Mouse (Mus musculus) intestine, embryonic 16.5 days (tissue): ENCODE measurements around the gene Kcnk1. TPM values are rescaled to one million over a fixed set of nuclear protein-coding genes. Genes with fewer than 3 reads are reported as not detected.

Source experiments
- ATAC-seq: fragments of 200-750 bp; cut with Nextera tagmentation; 2 replicates; pipeline ENCODE4 v1.8.0; 2017; ENCODE audit warnings: moderate TSS enrichment, moderate library complexity
- H3K27ac ChIP-seq: fragments of 300-500 bp; sonication (generic); 2 replicates; pipeline ENCODE4 v1.5.1; 2014; ENCODE audit warnings: mild to moderate bottlenecking, low read length
- H3K27me3 ChIP-seq: fragments of 300-500 bp; sonication (generic); replicated peaks from 2 replicates; pipeline ENCODE4 v1.6.1; 2014; ENCODE audit warnings: low read length, control low read depth, mixed read lengths; ENCODE audit not compliant: control insufficient read depth, insufficient read depth
- H3K36me3 ChIP-seq: fragments of 300-500 bp; sonication (generic); 2 replicates; pipeline ENCODE4 v1.6.1; 2014; ENCODE audit warnings: low read length, control low read depth; ENCODE audit not compliant: control insufficient read depth, insufficient read depth
- H3K4me1 ChIP-seq: fragments of 300-500 bp; sonication (generic); 2 replicates; pipeline ENCODE4 v1.6.1; 2014; ENCODE audit warnings: low read length, control low read depth, mixed read lengths; ENCODE audit not compliant: control insufficient read depth, insufficient read depth
- H3K4me2 ChIP-seq: fragments of 300-500 bp; sonication (generic); 2 replicates; pipeline ENCODE4 v1.6.1; 2014; ENCODE audit warnings: low read depth, low read length, control low read depth
- H3K4me3 ChIP-seq: fragments of 300-500 bp; sonication (generic); 2 replicates; pipeline ENCODE4 v1.5.1; 2014; ENCODE audit warnings: mild to moderate bottlenecking, low read length
- H3K9ac ChIP-seq: fragments of 300-500 bp; sonication (generic); 2 replicates; pipeline ENCODE4 v1.6.1; 2014; ENCODE audit warnings: low read depth, low read length
- H3K9me3 ChIP-seq: fragments of 300-500 bp; sonication (generic); 2 replicates; pipeline ENCODE4 v1.6.1; 2016; ENCODE audit warnings: low read length, control low read depth; ENCODE audit not compliant: control insufficient read depth
- WGBS: fragments of 180-500 bp; shearing (Covaris S2); extraction: QIAGEN DNeasy Blood & Tissue Kit; methylation state at CpG from one replicate; pipeline ENCODE4 v1.1.7; 2014; 5-methylcytosine and 5-hydroxymethylcytosine counted together
- polyA plus RNA-seq: library from polyadenylated mRNA; unstranded; fragments of >200 nt; fragmentation: Nextera tagmentation; extraction: Ambion mirVana; gene quantifications from 2 replicates; pipeline ENCODE4 v1.2.1, GENCODE M21; 2015

The Kcnk1 gene
- polyA plus RNA-seq, 1 experiment from 2014 or later, result 47.2 TPM

GRCm38 (mm10) chr8:126026584-126026983 is 31.6 kb downstream of the Kcnk1 start:
- H3K36me3 ChIP-seq, result no peaks in the 10 kb centered on the region
- WGBS, result 67% methylated on average over 9 of the region's 9 CpGs
- H3K4me2 ChIP-seq, result no peak overlapping the region
- H3K27ac ChIP-seq, result no peak overlapping the region
- H3K4me3 ChIP-seq, result no peak overlapping the region
- no peak overlapping the region for H3K9ac ChIP-seq
- peaks cover 4% of the 10 kb centered on the region; the same call in 1 of the 2 replicates for H3K4me1 ChIP-seq
- H3K9me3 ChIP-seq, result no peaks in the 10 kb centered on the region
- no peak; the same call in 1 of the 2 replicates for ATAC-seq
- no peaks in the 10 kb centered on the region for H3K27me3 ChIP-seq

GRCm38 (mm10) chr8:126027486-126027885 is 32.5 kb downstream of the Kcnk1 start:
- no peak overlapping the region for H3K27ac ChIP-seq
- 83% methylated on average over 6 of the region's 6 CpGs for WGBS

GRCm38 (mm10) chr8:126028941-126029340 is 34.0 kb downstream of the Kcnk1 start:
- no peaks in the 10 kb centered on the region for H3K9me3 ChIP-seq
- no peak overlapping the region for H3K9ac ChIP-seq
- H3K36me3 ChIP-seq, result no peaks in the 10 kb centered on the region
- no peak for ATAC-seq
- H3K4me1 ChIP-seq, result peaks cover 4% of the 10 kb centered on the region; the same call in 1 of the 2 replicates
- H3K4me3 ChIP-seq, result no peak overlapping the region
- H3K27me3 ChIP-seq, result no peaks in the 10 kb centered on the region
- H3K27ac ChIP-seq, result no peak overlapping the region
- no peak overlapping the region for H3K4me2 ChIP-seq
- WGBS, result 69% methylated on average over 6 of the region's 6 CpGs

More at GRCm38 (mm10) chr8:126027486-126027885, 32.5 kb downstream of the Kcnk1 start:
- H3K27me3 ChIP-seq, result no peaks in the 10 kb centered on the region
- no peak overlapping the region for H3K4me3 ChIP-seq
- no peak overlapping the region for H3K4me2 ChIP-seq
- ATAC-seq, result no peak
- H3K4me1 ChIP-seq, result peaks cover 4% of the 10 kb centered on the region; the same call in 1 of the 2 replicates
- H3K9me3 ChIP-seq, result no peaks in the 10 kb centered on the region
- no peaks in the 10 kb centered on the region for H3K36me3 ChIP-seq
- no peak overlapping the region for H3K9ac ChIP-seq

- ATAC-seq, result no peak
- Histone ChIP-seq H3K4me2 (no peak overlapping the region), H3K36me3 (no peaks in the 10 kb centered on the region), H3K9ac (no peak overlapping the region), H3K9me3 (no peaks in the 10 kb centered on the region), H3K4me1 (no peaks in the 10 kb centered on the region), H3K27ac (no peak overlapping the region), H3K4me3 (no peak overlapping the region), H3K27me3 (no peaks in the 10 kb centered on the region)
- WGBS, result 82% methylated on average over 6 of the region's 6 CpGs
Measured at GRCm38 (mm10) chr8:126032776-126033175, 37.8 kb downstream of the Kcnk1 start.

- no peaks in the 10 kb centered on the region for H3K4me1 ChIP-seq
- no peak for ATAC-seq
- 83% methylated on average over 4 of the region's 4 CpGs for WGBS
- no peaks in the 10 kb centered on the region for H3K9me3 ChIP-seq
- no peak overlapping the region for H3K4me2 ChIP-seq
- H3K27me3 ChIP-seq, result no peaks in the 10 kb centered on the region
- H3K27ac ChIP-seq, result no peak overlapping the region
- no peak overlapping the region for H3K4me3 ChIP-seq
- H3K9ac ChIP-seq, result no peak overlapping the region
- no peaks in the 10 kb centered on the region for H3K36me3 ChIP-seq
Measured at GRCm38 (mm10) chr8:126035046-126035445, 40.1 kb downstream of the Kcnk1 start.

GRCm38 (mm10) chr8:126036340-126036739 is 41.4 kb downstream of the Kcnk1 start:
- 81% methylated on average over 5 of the region's 5 CpGs for WGBS
- Histone ChIP-seq H3K4me1 (no peaks in the 10 kb centered on the region), H3K4me2 (no peak overlapping the region), H3K27me3 (no peaks in the 10 kb centered on the region), H3K9ac (no peak overlapping the region), H3K27ac (no peak overlapping the region), H3K9me3 (no peaks in the 10 kb centered on the region), H3K4me3 (no peak overlapping the region), H3K36me3 (no peaks in the 10 kb centered on the region)
- ATAC-seq, result no peak

- no peak overlapping the region for H3K9ac ChIP-seq
- H3K27ac ChIP-seq, result no peak overlapping the region
- H3K4me3 ChIP-seq, result no peak overlapping the region
- 91% methylated on average over 4 of the region's 4 CpGs for WGBS
- H3K36me3 ChIP-seq, result no peaks in the 10 kb centered on the region
- ATAC-seq, result no peak
- no peaks in the 10 kb centered on the region for H3K27me3 ChIP-seq
- H3K9me3 ChIP-seq, result no peaks in the 10 kb centered on the region
- no peaks in the 10 kb centered on the region for H3K4me1 ChIP-seq
- no peak overlapping the region for H3K4me2 ChIP-seq
Measured at GRCm38 (mm10) chr8:126045751-126046150, 50.8 kb downstream of the Kcnk1 start.

- no peak overlapping the region for H3K4me2 ChIP-seq
- no peaks in the 10 kb centered on the region for H3K27me3 ChIP-seq
- H3K9me3 ChIP-seq, result no peaks in the 10 kb centered on the region
- H3K27ac ChIP-seq, result no peak overlapping the region
- WGBS, result 75% methylated on average over 4 of the region's 4 CpGs
- no peaks in the 10 kb centered on the region for H3K36me3 ChIP-seq
- no peak overlapping the region for H3K9ac ChIP-seq
- no peaks in the 10 kb centered on the region for H3K4me1 ChIP-seq
- H3K4me3 ChIP-seq, result no peak overlapping the region
- ATAC-seq, result no peak
Measured at GRCm38 (mm10) chr8:126053911-126054310, 58.9 kb downstream of the Kcnk1 start.

- Histone ChIP-seq H3K9ac (no peak overlapping the region), H3K4me2 (no peak overlapping the region), H3K9me3 (no peaks in the 10 kb centered on the region), H3K4me3 (no peak overlapping the region), H3K36me3 (no peaks in the 10 kb centered on the region), H3K4me1 (no peaks in the 10 kb centered on the region), H3K27ac (no peak overlapping the region), H3K27me3 (no peaks in the 10 kb centered on the region)
- WGBS, result 76% methylated on average over 4 of the region's 4 CpGs
- no peak for ATAC-seq
Measured at GRCm38 (mm10) chr8:126058876-126059275, 63.9 kb downstream of the Kcnk1 start.

- Histone ChIP-seq H3K36me3 (no peaks in the 10 kb centered on the region), H3K27me3 (no peaks in the 10 kb centered on the region), H3K9me3 (no peaks in the 10 kb centered on the region), H3K4me1 (no peaks in the 10 kb centered on the region), H3K9ac (no peak overlapping the region), H3K4me3 (no peak overlapping the region), H3K27ac (no peak overlapping the region), H3K4me2 (no peak overlapping the region)
- 56% methylated on average over 10 of the region's 10 CpGs for WGBS
- ATAC-seq, result no peak
Measured at GRCm38 (mm10) chr8:126062844-126063243, 67.9 kb downstream of the Kcnk1 start.
